Mouse (Mus musculus) hindbrain, embryonic 12.5 days (tissue): ENCODE measurements around the gene Ipo7. TPM values are rescaled to one million over a fixed set of nuclear protein-coding genes. Genes with fewer than 3 reads are reported as not detected.
A peak's percentile ranks its signal among the peaks of the same experiment; 100 is the strongest.
"Not testable (repeated sequence)": the region's sequence is repeated elsewhere in the genome, so short reads cannot be mapped to it uniquely, and the experiment has no call there.

Experiments
- ATAC-seq: fragments of 200-750 bp; cut with Nextera tagmentation; 2 replicates; pipeline ENCODE4 v1.8.0; 2017; ENCODE audit warnings: moderate TSS enrichment; ENCODE audit not compliant: low FRiP score
- H3K27ac ChIP-seq: fragments of 300-500 bp; sonication (generic); 2 replicates; pipeline ENCODE4 v1.5.1; 2016; ENCODE audit warnings: mild to moderate bottlenecking
- H3K27me3 ChIP-seq: fragments of 300-500 bp; sonication (generic); 2 replicates; pipeline ENCODE4 v1.6.1; 2016; ENCODE audit warnings: mild to moderate bottlenecking
- H3K36me3 ChIP-seq: fragments of 300-500 bp; sonication (generic); 2 replicates; pipeline ENCODE4 v1.6.1; 2016; ENCODE audit warnings: mild to moderate bottlenecking
- H3K4me1 ChIP-seq: fragments of 300-500 bp; sonication (generic); 2 replicates; pipeline ENCODE4 v1.6.1; 2016
- H3K4me2 ChIP-seq: fragments of 300-500 bp; sonication (generic); replicated peaks from 2 replicates; pipeline ENCODE4 v1.6.1; 2016; ENCODE audit warnings: mild to moderate bottlenecking
- H3K4me3 ChIP-seq: fragments of 300-500 bp; sonication (generic); 2 replicates; pipeline ENCODE4 v1.5.1; 2016; ENCODE audit warnings: mild to moderate bottlenecking
- H3K9ac ChIP-seq: fragments of 300-500 bp; sonication (generic); 2 replicates; pipeline ENCODE4 v1.6.1; 2016; ENCODE audit warnings: mild to moderate bottlenecking, moderate library complexity
- H3K9me3 ChIP-seq: fragments of 300-500 bp; sonication (generic); replicated peaks from 2 replicates; pipeline ENCODE4 v1.6.1; 2016; ENCODE audit warnings: mild to moderate bottlenecking
- WGBS: fragments of 180-500 bp; shearing (Covaris S2); methylation state at CpG from one replicate; pipeline ENCODE4 v1.1.7; 2016; 5-methylcytosine and 5-hydroxymethylcytosine counted together
- polyA plus RNA-seq: library from polyadenylated mRNA; unstranded; fragments of >200 nt; fragmentation: Nextera tagmentation; extraction: Ambion mirVana; gene quantifications from 2 replicates; pipeline ENCODE4 v1.2.1, GENCODE M21; 2016

The Ipo7 gene
- polyA plus RNA-seq, 1 experiment from 2014 or later = 47.1 TPM

DNA sequence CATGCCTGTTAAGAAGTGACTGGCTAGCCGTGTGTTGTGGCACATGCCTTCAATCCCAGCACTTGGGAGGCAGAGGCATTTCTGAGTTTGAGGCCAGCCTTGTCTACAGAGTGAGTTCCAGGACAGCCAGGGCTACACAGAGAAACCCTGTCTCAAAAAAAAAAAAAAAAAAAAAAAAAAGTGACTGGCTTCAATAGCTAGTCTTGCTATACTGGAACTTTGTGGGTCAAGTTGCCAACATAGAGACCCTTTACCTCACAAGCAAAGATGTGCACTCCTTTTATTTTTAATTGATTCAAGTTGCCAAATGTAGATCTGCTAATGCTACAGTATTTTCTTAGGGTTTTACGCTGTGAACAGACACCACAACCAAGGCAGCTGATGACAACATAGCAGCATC is 39.6 kb downstream of the Ipo7 start:
- H3K9me3 ChIP-seq, H3K27ac ChIP-seq, H3K4me1 ChIP-seq, H3K4me3 ChIP-seq, H3K9ac ChIP-seq, H3K4me2 ChIP-seq, ATAC-seq, H3K27me3 ChIP-seq: not testable (repeated sequence)
- WGBS = 91% methylated on average over 2 of the region's 2 CpGs
- H3K36me3 ChIP-seq = peaks cover 26% of the 10 kb centered on the region

DNA sequence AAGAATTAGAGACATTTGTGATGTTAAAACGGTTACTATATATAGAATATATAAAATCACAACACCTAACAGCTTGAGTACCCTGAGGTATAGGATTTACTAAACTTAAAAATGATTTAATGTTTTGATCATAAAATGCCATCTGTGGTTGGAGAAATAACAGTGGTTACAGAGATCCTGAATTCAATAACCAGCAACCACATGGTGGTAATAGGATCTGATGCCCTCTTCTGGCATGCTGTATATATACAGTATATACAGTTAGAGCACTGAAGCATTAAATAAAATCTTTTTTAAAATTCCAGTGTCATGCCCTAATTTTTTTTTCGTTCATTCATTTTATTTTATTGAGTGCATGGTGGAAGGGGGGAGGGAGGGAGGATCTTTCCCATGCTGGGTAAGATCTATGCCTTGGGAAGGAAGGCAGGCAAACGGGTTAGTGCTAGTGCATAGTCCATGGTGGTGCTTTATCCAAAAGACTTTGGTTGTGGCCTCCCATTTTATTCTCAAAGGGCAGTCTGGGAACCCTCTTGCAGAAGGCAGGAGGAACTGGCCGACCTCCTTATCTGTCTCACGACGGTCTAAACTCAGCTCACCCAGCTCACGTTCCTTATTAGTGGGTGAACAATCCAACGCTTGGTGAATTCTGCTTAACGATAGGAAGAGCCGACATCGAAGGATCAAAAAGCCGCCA is 41.2 kb downstream of the Ipo7 start:
- Histone ChIP-seq H3K9ac (no peak overlapping the region), H3K27ac (no peak overlapping the region; the same call in 1 of the 2 replicates), H3K4me2 (no peak overlapping the region), H3K4me1 (peaks cover 11% of the 10 kb centered on the region), H3K27me3 (no peaks in the 10 kb centered on the region), H3K4me3 (no peak overlapping the region), H3K9me3 (no peaks in the 10 kb centered on the region), H3K36me3 (peaks cover 18% of the 10 kb centered on the region)
- WGBS = 89% methylated on average over 12 of the region's 12 CpGs
- ATAC-seq = no peak

GRCm38 (mm10) chr7:110060106-110060668 is 42.1 kb downstream of the Ipo7 start:
- H3K27ac ChIP-seq = peak overlapping the region; percentile 100
- H3K36me3 ChIP-seq = peaks cover 14% of the 10 kb centered on the region
- no peak for ATAC-seq
- H3K4me2 ChIP-seq = peak overlapping the region; percentile 67
- peaks cover 11% of the 10 kb centered on the region for H3K4me1 ChIP-seq
- H3K27me3 ChIP-seq = no peaks in the 10 kb centered on the region
- peak overlapping the region; percentile 69 for H3K4me3 ChIP-seq
- H3K9ac ChIP-seq = peak overlapping the region; percentile 93
- 18% methylated on average over 5 of the region's 5 CpGs for WGBS
- no peaks in the 10 kb centered on the region for H3K9me3 ChIP-seq

- ATAC-seq = peak; percentile 30; the same call in 1 of the 2 replicates
- no peaks in the 10 kb centered on the region for H3K9me3 ChIP-seq
- no peaks in the 10 kb centered on the region for H3K27me3 ChIP-seq
- H3K4me1 ChIP-seq = peaks cover 11% of the 10 kb centered on the region
- WGBS = 1% methylated on average over 26 of the region's 26 CpGs
- peaks cover 13% of the 10 kb centered on the region for H3K36me3 ChIP-seq
- peak overlapping the region; percentile 93 for H3K9ac ChIP-seq
- H3K4me2 ChIP-seq = peak overlapping the region; percentile 67
- peak overlapping the region; percentile 100 for H3K27ac ChIP-seq
- H3K4me3 ChIP-seq = peak overlapping the region; percentile 69
These were observed 42.7 kb downstream of the Ipo7 start for GRCm38 (mm10) chr7:110060669-110061198.

DNA sequence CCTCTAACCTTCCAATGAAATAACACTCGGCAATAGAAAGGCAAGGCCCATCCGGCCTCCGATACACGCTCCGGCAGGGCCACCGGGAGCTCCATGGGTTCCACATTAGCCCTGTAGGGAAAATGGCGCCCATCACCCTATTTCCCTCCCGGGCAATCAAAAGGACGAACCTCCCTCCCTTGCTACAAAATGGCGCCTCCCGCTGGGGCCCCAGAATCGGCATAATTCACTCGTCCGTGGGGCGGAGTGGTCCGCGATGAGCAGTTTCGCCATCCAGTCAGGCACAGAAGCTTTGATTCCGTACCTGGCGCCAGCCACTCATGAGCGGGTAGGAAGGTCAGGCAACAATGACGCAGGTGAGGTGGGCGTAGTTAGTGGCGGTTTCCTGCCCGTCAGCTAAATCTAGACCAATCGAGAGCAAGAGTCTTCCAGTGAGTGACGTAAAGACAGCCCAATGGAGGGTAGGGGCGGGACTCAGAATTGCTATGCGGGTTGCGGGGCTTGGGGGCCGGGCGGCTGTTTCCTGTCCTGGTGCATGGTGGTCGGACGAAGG is 43.2 kb downstream of the Ipo7 start, which contains the start of gene Zfp143:
Zfp143 (plus strand) TSS at position 19 of the 553 bp plus-strand sequence.
- peaks cover 13% of the 10 kb centered on the region for H3K36me3 ChIP-seq
- H3K27ac ChIP-seq = peak within 1 kb of the TSS; percentile 100
- ATAC-seq = peak; percentile 99
- no peaks in the 10 kb centered on the region for H3K9me3 ChIP-seq
- WGBS = under 1% methylated on average over 34 of the region's 34 CpGs
- H3K9ac ChIP-seq = peak within 1 kb of the TSS; percentile 95
- H3K27me3 ChIP-seq = no peaks in the 10 kb centered on the region
- peak within 1 kb of the TSS; percentile 67 for H3K4me2 ChIP-seq
- peak within 1 kb of the TSS; percentile 69 for H3K4me3 ChIP-seq
- H3K4me1 ChIP-seq = peaks cover 11% of the 10 kb centered on the region

GRCm38 (mm10) chr7:110061752-110062273 is 43.7 kb downstream of the Ipo7 start:
- peak overlapping the region; percentile 55 for H3K4me2 ChIP-seq
- peaks cover 14% of the 10 kb centered on the region for H3K36me3 ChIP-seq
- H3K4me3 ChIP-seq = peak overlapping the region; percentile 69
- H3K4me1 ChIP-seq = peaks cover 11% of the 10 kb centered on the region
- peak; percentile 87 for ATAC-seq
- WGBS = under 1% methylated on average over 48 of the region's 48 CpGs
- peak overlapping the region; percentile 100 for H3K27ac ChIP-seq
- H3K9ac ChIP-seq = peak overlapping the region; percentile 95
- H3K9me3 ChIP-seq = no peaks in the 10 kb centered on the region
- no peaks in the 10 kb centered on the region for H3K27me3 ChIP-seq

DNA sequence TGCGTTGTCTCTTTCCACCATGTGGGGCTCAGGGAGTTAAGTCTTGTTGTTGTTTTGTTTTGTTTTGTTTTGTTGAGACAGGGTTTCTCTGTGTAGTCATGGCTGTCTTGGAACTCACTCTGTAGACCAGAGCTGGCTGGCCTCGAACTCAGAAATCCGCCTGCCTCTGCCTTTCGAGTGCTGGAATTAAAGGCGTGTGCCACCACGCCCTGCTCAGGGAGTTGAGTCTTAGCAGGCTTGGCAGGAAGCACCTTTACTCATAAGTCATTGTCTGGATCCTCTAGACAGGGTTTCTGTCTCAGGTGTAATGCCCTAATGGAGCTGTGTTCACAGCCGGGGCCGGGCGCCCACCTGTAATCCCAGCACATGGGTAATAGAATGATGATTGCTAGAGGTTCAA is 45.7 kb downstream of the Ipo7 start:
- Histone ChIP-seq H3K27ac (no peak overlapping the region), H3K4me3 (no peak overlapping the region), H3K27me3 (no peaks in the 10 kb centered on the region), H3K9ac (no peak overlapping the region), H3K4me1 (peaks cover 11% of the 10 kb centered on the region), H3K36me3 (peaks cover 14% of the 10 kb centered on the region), H3K4me2 (no peak overlapping the region), H3K9me3 (no peaks in the 10 kb centered on the region)
- 98% methylated on average over 9 of the region's 9 CpGs for WGBS
- no peak for ATAC-seq

- Histone ChIP-seq H3K4me3 (no peak overlapping the region), H3K9me3 (no peaks in the 10 kb centered on the region), H3K27me3 (no peaks in the 10 kb centered on the region), H3K4me2 (no peak overlapping the region), H3K4me1 (no peaks in the 10 kb centered on the region), H3K36me3 (peaks cover 48% of the 10 kb centered on the region), H3K9ac (no peak overlapping the region), H3K27ac (no peak overlapping the region)
- ATAC-seq = no peak
- 92% methylated on average over 2 of the region's 2 CpGs for WGBS
These were observed 51.0 kb downstream of the Ipo7 start for GRCm38 (mm10) chr7:110069070-110069469.

GRCm38 (mm10) chr7:110078168-110078567 is 60.1 kb downstream of the Ipo7 start:
- no peak for ATAC-seq
- Histone ChIP-seq H3K4me2 (no peak overlapping the region), H3K9me3 (no peaks in the 10 kb centered on the region), H3K4me1 (no peaks in the 10 kb centered on the region), H3K27ac (no peak overlapping the region), H3K9ac (no peak overlapping the region), H3K4me3 (no peak overlapping the region), H3K27me3 (no peaks in the 10 kb centered on the region), H3K36me3 (peaks cover 91% of the 10 kb centered on the region)
- WGBS = 93% methylated on average over 5 of the region's 5 CpGs

- Histone ChIP-seq H3K27ac (peak overlapping the region; percentile 30; the same call in 1 of the 2 replicates), H3K9ac (no peak overlapping the region), H3K4me2 (no peak overlapping the region), H3K9me3 (no peaks in the 10 kb centered on the region), H3K27me3 (no peaks in the 10 kb centered on the region), H3K4me3 (no peak overlapping the region), H3K36me3 (peaks cover 95% of the 10 kb centered on the region), H3K4me1 (no peaks in the 10 kb centered on the region)
- WGBS = 67% methylated on average over 13 of the region's 13 CpGs
- ATAC-seq = no peak
These were observed 65.5 kb downstream of the Ipo7 start for GRCm38 (mm10) chr7:110083386-110084165.

DNA sequence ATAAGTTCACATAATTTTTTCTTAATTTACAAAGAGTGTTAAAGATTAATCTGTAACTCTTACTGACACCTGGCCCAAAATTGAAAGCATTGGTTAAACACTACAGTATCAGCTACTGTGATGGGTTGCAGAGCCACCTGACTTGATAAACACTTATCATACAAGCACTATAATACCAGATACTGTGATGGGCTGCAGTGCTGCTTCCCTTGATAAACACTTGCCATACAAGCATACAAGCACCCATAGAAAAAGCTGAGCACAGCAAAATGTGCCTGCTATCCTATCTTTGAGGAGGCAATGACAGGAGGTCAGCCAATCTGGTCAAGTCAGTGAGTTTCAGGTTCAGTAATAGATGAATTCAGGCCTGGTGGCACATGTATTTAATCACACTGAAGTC is 67.1 kb downstream of the Ipo7 start:
- Histone ChIP-seq H3K36me3 (peaks cover 92% of the 10 kb centered on the region), H3K27ac (no peak overlapping the region), H3K4me2 (no peak overlapping the region), H3K9me3 (no peaks in the 10 kb centered on the region), H3K27me3 (no peaks in the 10 kb centered on the region), H3K4me3 (no peak overlapping the region), H3K9ac (no peak overlapping the region), H3K4me1 (no peaks in the 10 kb centered on the region)
- no peak for ATAC-seq

DNA sequence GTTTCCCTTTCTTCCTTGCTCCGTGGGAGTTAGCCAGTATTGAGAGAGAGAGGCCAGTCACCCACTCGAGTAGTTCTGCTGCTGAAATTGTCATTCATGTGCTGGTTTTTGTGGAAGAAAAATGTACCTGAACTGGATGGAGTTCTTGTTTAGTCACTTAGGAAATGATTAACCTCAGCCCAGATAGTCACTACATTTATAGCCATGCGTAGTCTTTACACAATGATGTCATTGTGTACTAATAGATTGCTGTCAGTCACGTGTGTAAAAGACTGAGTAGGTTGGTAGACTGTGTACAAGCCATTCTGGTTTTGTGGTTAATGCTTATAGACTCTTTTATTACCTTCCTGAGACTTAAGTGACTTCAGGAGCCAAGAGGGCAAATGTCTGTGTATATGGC is 69.8 kb downstream of the Ipo7 start:
- H3K9ac ChIP-seq = no peak overlapping the region
- H3K36me3 ChIP-seq = peaks cover 81% of the 10 kb centered on the region
- no peak for ATAC-seq
- no peaks in the 10 kb centered on the region for H3K4me1 ChIP-seq
- no peak overlapping the region for H3K4me3 ChIP-seq
- H3K9me3 ChIP-seq = no peaks in the 10 kb centered on the region
- H3K4me2 ChIP-seq = no peak overlapping the region
- H3K27ac ChIP-seq = no peak overlapping the region
- H3K27me3 ChIP-seq = no peaks in the 10 kb centered on the region
- WGBS = 88% methylated on average over 4 of the region's 4 CpGs
